Mouse (Mus musculus) embryonic facial prominence, embryonic 14.5 days (tissue): ENCODE results near the gene Psmd13. TPM values are rescaled to one million over a fixed set of nuclear protein-coding genes. Genes with fewer than 3 reads are reported as not detected.

Experiments
- ATAC-seq: fragments of 200-750 bp; cut with Nextera tagmentation; 2 replicates; pipeline ENCODE4 v1.8.0; 2017; ENCODE audit warnings: low read depth, moderate number of reproducible peaks, moderate TSS enrichment
- DNase-seq: peaks from one replicate; pipeline ENCODE4 v3.0.0-alpha.2; 2015; ENCODE audit warnings: low spot score
- H3K27ac ChIP-seq: fragments of 300-500 bp; sonication (generic); replicated peaks from 2 replicates; pipeline ENCODE4 v1.5.1; 2014; ENCODE audit warnings: low read depth, mild to moderate bottlenecking, low read length, moderate library complexity
- H3K27me3 ChIP-seq: fragments of 300-500 bp; sonication (generic); replicated peaks from 2 replicates; pipeline ENCODE4 v1.6.1; 2014; ENCODE audit warnings: low read length; ENCODE audit not compliant: control insufficient read depth, insufficient read depth
- H3K36me3 ChIP-seq: fragments of 300-500 bp; sonication (generic); 2 replicates; pipeline ENCODE4 v1.6.1; 2014; ENCODE audit warnings: low read length, mixed read lengths; ENCODE audit not compliant: control insufficient read depth, insufficient read depth
- H3K4me1 ChIP-seq: fragments of 300-500 bp; sonication (generic); 2 replicates; pipeline ENCODE4 v1.6.1; 2014; ENCODE audit warnings: antibody characterized with exemption, low read length; ENCODE audit not compliant: control insufficient read depth, insufficient read depth
- H3K4me2 ChIP-seq: fragments of 300-500 bp; sonication (generic); 2 replicates; pipeline ENCODE4 v1.6.1; 2014; ENCODE audit warnings: low read depth, mild to moderate bottlenecking, low read length, moderate library complexity, mixed read lengths
- H3K4me3 ChIP-seq: fragments of 300-500 bp; sonication (generic); 2 replicates; pipeline ENCODE4 v1.5.1; 2014; ENCODE audit warnings: low read depth, mild to moderate bottlenecking, low read length
- H3K9ac ChIP-seq: fragments of 300-500 bp; sonication (generic); 2 replicates; pipeline ENCODE4 v1.6.1; 2014; ENCODE audit warnings: low read depth, mild to moderate bottlenecking, low read length, moderate library complexity, mixed read lengths
- H3K9me3 ChIP-seq: fragments of 300-500 bp; sonication (generic); 2 replicates; pipeline ENCODE4 v1.6.1; 2016; ENCODE audit warnings: low read length; ENCODE audit not compliant: control insufficient read depth
- WGBS: fragments of 180-500 bp; shearing (Covaris S2); extraction: QIAGEN DNeasy Blood & Tissue Kit; methylation state at CpG from one replicate; pipeline ENCODE4 v1.1.7; 2014; 5-methylcytosine and 5-hydroxymethylcytosine counted together
- polyA plus RNA-seq: library from polyadenylated mRNA; unstranded; fragments of >200 nt; fragmentation: Nextera tagmentation; extraction: Ambion mirVana; gene quantifications from 2 replicates; pipeline ENCODE4 v1.2.1, GENCODE M21; 2014

Gene Psmd13
- polyA plus RNA-seq, 1 experiment from 2014 or later = 127 TPM

DNA sequence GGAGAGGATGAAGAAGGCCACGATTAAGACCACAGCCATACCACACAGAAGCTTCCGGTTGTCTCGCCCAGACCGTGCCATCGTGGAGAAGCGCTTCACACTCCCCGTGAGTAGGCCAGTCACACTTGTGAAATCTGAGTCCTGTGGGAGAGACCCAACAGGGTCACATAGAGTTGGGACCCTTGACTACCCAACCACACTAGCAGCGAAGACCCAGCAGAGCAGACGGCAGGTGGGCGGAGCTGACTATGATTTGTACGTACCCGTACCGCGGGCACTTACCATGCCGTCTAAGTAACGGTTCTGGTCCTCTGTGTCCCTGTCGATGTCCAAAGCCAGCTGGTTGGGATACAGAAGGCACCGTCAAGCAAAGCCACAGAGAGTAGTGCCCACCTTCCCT is 27.3 kb upstream of the Psmd13 start:
- no peak overlapping the region for H3K27ac ChIP-seq
- peaks cover 46% of the 10 kb centered on the region for H3K36me3 ChIP-seq
- H3K4me2 ChIP-seq = no peak overlapping the region
- no peak overlapping the region for H3K4me3 ChIP-seq
- peaks cover 21% of the 10 kb centered on the region for H3K4me1 ChIP-seq
- DNase-seq = no peak
- no peak overlapping the region for H3K9ac ChIP-seq
- ATAC-seq = no peak
- H3K27me3 ChIP-seq = no peaks in the 10 kb centered on the region
- H3K9me3 ChIP-seq = no peaks in the 10 kb centered on the region
- WGBS = 95% methylated on average over 18 of the region's 18 CpGs

DNA sequence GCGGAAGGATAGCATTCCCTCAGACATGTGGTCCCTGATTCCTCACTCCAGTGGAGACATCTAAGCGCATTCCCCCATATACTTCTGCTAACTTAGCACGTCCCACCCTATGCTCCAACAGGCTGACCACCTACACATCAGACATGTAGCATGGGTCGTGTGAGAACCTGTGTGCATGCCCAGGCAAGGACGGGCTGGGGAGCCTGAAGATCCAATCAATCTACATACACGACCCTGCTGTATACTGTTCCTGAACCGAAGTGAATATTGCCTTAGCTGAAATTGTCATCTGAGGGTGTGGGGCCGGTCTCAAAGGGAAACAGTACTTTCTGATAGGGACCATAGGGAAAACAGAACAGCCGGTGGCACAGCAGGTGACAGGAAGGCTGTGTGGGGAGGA is 26.6 kb upstream of the Psmd13 start:
- ATAC-seq (no peak), DNase-seq (no peak)
- Histone ChIP-seq H3K27me3 (no peaks in the 10 kb centered on the region), H3K9ac (peak overlapping the region; percentile 92), H3K4me1 (peaks cover 21% of the 10 kb centered on the region), H3K27ac (peak overlapping the region; percentile 93; the same call in 1 of the 2 replicates), H3K36me3 (peaks cover 53% of the 10 kb centered on the region), H3K9me3 (no peaks in the 10 kb centered on the region), H3K4me2 (peak overlapping the region; percentile 97), H3K4me3 (peak overlapping the region; percentile 89)
- 72% methylated on average over 9 of the region's 9 CpGs for WGBS

DNA sequence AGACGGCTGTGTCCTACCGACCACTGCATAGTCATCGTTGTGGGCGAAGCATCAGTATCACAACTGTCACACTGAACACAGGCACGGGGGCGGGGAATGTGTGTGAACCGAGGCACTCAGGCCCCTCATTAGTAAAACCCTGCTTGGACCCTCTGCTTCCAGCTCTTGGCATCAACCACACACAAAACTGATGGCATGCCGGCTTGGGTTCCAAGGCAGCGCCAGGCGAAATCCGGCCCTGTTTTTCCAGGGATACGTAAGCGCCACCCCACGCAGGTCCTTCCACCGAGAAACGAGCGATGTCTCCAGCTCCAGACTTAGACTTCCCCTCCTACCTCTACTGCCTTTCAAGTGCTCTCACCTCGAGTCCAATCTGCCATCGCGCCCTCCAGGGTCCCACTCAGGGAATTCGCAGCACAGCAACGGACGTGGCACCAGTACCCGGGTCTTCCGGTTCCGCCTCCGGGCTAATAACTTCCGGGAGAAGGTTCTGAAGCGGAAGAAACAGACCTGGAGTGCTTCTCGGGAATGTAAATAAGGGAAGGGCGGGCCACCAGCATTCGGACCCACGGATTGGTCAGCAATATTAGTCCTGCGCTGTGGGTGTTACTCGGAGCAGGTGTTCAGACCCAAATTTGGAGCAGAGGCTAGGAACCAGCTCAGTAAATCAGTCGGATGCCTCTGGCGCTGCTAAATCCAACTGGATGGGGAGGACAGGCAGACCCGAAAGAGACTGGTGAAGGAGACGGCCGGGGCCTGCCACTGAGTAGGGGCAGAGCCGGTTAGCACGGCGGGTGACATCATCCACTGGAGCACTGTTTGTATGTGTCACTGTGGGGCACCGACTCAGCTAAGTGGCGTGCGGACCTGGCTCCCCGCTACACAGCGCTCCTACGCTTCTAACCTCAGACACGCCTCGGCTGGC is 25.6 kb upstream of the Psmd13 start, which contains the start of gene Gm45785:
Gene Gm45785, minus strand, starts transcription at position 472 of the 925 bp plus-strand sequence.
- no peaks in the 10 kb centered on the region for H3K9me3 ChIP-seq
- DNase-seq (peak; percentile 96), ATAC-seq (peak; percentile 83)
- peak within 1 kb of the TSS; percentile 93 for H3K27ac ChIP-seq
- H3K4me2 ChIP-seq = peak within 1 kb of the TSS; percentile 97
- peak within 1 kb of the TSS; percentile 89 for H3K4me3 ChIP-seq
- H3K4me1 ChIP-seq = peaks cover 21% of the 10 kb centered on the region
- H3K9ac ChIP-seq = peak within 1 kb of the TSS; percentile 92
- no peaks in the 10 kb centered on the region for H3K27me3 ChIP-seq
- peaks cover 62% of the 10 kb centered on the region for H3K36me3 ChIP-seq
- WGBS = under 1% methylated on average over 45 of the region's 51 CpGs

DNA sequence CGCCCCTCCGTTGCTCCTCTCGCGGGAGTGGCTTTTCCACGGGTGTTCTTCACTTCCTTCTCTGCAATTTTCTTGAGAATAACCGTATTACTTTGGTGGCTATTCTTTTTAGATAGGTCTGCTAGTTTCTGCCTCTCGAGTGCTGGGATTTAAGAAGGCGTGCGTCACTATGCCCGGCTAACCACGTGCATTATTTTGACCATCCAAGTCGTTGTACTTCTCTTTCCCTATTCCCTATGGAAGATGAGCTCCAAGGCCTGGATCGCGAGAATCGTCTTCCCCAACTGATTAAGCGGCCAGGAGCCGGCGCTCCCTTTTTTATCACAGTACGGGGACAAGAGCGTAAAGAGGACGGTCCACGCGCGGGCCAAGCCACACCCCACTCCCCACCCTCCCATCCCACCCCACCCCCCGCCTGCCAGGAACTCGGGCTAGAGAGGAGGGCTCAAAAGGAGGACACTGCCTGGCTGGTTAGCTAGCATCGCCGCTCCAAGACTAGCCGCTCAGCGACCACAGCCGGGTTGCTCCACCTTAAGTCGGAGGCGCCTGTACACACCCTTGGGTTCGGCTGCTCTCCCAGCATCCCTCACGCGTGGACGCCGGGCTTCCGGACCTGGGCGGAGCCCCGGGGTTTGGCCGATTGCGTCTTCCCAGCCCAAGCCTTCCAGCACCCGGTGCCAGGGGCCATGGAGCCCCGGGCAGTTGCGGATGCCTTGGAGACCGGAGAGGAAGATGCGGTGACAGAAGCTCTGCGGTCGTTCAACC is 24.8 kb upstream of the Psmd13 start, which contains the start of gene Ric8a:
Gene Ric8a, plus strand, starts transcription at position 173 of the 765 bp plus-strand sequence.
- DNase-seq = peak; percentile 93
- Histone ChIP-seq H3K27ac (peak within 1 kb of the TSS; percentile 93), H3K9me3 (no peaks in the 10 kb centered on the region), H3K36me3 (peaks cover 64% of the 10 kb centered on the region), H3K4me2 (peak within 1 kb of the TSS; percentile 97), H3K27me3 (no peaks in the 10 kb centered on the region), H3K4me1 (peaks cover 21% of the 10 kb centered on the region), H3K9ac (peak within 1 kb of the TSS; percentile 92), H3K4me3 (peak within 1 kb of the TSS; percentile 89)
- WGBS = under 1% methylated on average over 42 of the region's 50 CpGs
- ATAC-seq = peak; percentile 87

DNA sequence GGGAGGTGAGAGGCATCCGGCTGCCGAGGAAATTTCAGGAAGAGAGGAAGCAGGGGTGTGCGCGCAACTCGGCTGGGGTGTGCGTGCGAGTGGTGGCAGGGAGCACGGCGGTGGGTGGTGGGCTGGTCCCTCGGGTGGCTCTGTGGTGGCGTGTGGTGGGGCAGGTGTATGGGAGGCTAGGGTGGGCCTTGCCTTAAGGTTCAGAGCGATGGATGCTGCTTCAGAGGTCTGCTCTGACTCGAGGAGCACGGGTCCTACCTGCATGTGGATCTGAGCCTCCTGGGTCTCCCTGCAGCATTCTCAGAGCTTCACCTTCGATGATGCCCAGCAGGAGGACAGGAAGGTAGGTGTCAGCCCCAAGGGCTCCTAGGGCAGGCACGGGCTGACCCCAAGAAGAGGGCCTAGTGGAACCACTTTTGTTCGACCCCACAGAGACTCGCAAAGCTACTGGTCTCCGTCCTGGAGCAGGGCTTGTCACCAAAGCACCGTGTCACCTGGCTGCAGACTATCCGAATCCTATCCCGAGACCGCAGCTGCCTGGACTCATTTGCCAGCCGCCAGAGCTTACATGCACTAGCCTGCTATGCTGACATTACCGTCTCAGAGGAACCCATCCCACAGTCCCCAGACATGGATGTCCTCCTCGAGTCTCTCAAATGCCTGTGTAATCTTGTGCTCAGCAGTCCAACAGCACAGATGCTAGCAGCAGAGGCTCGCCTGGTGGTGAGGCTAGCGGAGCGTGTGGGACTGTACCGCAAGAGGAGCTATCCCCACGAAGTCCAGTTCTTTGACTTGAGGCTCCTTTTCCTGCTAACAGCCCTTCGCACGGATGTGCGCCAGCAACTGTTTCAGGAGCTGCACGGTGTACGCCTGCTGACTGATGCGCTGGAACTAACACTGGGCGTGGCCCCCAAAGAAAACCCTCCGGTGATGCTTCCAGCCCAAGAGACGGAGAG is 23.9 kb upstream of the Psmd13 start, which contains the start of gene Bet1l:
Gene Bet1l, minus strand, starts transcription at position 28 of the 956 bp plus-strand sequence.
- ATAC-seq (peak; percentile 15), DNase-seq (no peak)
- H3K9me3 ChIP-seq = no peaks in the 10 kb centered on the region
- peak within 1 kb of the TSS; percentile 92 for H3K9ac ChIP-seq
- H3K4me2 ChIP-seq = peak within 1 kb of the TSS; percentile 97
- H3K27me3 ChIP-seq = no peaks in the 10 kb centered on the region
- peaks cover 21% of the 10 kb centered on the region for H3K4me1 ChIP-seq
- H3K36me3 ChIP-seq = peaks cover 64% of the 10 kb centered on the region
- 44% methylated on average over 34 of the region's 40 CpGs for WGBS
- peak within 1 kb of the TSS; percentile 93 for H3K27ac ChIP-seq
- H3K4me3 ChIP-seq = peak within 1 kb of the TSS; percentile 89

DNA sequence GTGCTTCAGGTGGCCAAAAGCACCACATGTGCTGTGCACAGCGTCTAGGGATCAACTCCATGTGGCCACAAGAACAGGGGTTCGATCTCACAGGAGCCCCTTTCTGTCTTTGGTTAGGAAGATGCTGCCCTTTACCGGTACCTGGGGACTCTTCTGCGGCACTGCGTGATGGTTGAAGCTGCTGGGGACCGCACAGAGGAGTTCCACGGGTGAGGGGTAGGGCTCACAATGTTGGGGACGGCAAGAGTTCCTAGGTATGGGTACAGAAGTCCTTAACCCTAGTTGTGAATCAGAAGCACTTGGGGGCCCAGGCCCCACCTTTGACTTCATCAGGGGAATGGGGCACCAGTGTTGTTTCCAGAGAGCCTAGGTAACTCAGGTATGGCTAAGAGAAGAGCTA is 23.0 kb upstream of the Psmd13 start:
- Histone ChIP-seq H3K36me3 (peaks cover 64% of the 10 kb centered on the region), H3K4me2 (peak overlapping the region; percentile 97), H3K4me3 (peak overlapping the region; percentile 89), H3K9me3 (no peaks in the 10 kb centered on the region), H3K27ac (no peak overlapping the region), H3K4me1 (peaks cover 21% of the 10 kb centered on the region), H3K9ac (peak overlapping the region; percentile 92; the same call in 1 of the 2 replicates), H3K27me3 (no peaks in the 10 kb centered on the region)
- DNase-seq (no peak), ATAC-seq (no peak)
- WGBS = 94% methylated on average over 8 of the region's 8 CpGs

DNA sequence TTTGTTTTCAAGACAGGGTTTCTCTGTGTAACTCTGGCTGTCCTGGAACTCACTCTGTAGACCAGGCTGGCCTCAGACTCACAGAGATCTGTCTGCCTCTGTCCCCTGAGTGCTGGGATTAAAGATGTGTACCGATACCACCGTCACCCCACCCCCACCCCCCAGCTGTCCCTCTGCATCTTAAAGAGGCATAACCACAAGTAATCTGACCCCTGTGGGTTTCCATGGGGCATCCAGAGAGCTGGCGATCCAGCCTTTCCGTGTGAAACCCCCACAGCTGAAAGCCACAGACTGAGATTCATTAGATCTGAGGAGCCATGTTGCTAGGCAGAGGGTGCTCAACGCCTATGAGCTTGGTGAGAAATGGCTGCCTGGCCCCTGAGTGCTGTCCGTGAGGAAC is 21.8 kb upstream of the Psmd13 start:
- WGBS = 52% methylated on average over 6 of the region's 6 CpGs
- H3K36me3 ChIP-seq = peaks cover 59% of the 10 kb centered on the region
- ATAC-seq = no peak

More for the DNA sequence above, 21.8 kb upstream of the Psmd13 start:
- Histone ChIP-seq H3K27ac (no peak overlapping the region), H3K27me3 (no peaks in the 10 kb centered on the region), H3K9me3 (no peaks in the 10 kb centered on the region), H3K4me1 (peaks cover 20% of the 10 kb centered on the region), H3K4me3 (no peak overlapping the region), H3K9ac (no peak overlapping the region), H3K4me2 (no peak overlapping the region)
- DNase-seq = peak; percentile 33
